Mouse (Mus musculus) liver, embryonic 18 days (tissue): Measurements from ENCODE around the gene Ralgapb. TPM values are rescaled to one million over a fixed set of nuclear protein-coding genes. Genes with fewer than 3 reads are reported as not detected.

Source experiments
- polyA plus RNA-seq: library from polyadenylated mRNA; depleted of rRNA; stranded (reverse); fragments of >200 nt; gene quantifications from 2 replicates; pipeline ENCODE4 v1.2.3, GENCODE M21; 2012; rRNA removed

Gene Ralgapb
- 3.6 TPM in 2 replicates for polyA plus RNA-seq

DNA sequence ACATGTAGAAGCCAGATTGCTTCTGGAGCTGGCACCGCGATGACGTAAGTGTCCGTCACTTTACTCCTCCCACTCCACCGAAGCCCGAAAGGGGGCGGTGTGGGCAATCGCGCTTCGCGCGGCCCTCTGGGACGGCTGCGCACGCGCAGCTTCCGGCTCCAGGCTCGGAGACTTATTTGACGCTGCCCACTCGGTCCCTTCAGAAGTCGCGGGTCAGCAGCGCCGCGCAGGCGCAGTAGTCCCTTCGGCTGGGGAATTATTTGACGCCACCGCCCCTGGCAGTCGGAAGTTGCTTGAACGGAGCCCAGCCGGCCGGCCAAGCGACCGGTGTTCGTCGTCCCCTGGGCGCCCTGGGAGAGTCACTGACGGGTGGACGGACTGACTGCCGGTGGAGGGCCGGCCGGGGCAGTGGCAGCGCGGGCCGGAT, at the start of gene Ralgapb:
TSS of gene Ralgapb (plus strand) at position 254 of the 427 bp plus-strand sequence.

DNA sequence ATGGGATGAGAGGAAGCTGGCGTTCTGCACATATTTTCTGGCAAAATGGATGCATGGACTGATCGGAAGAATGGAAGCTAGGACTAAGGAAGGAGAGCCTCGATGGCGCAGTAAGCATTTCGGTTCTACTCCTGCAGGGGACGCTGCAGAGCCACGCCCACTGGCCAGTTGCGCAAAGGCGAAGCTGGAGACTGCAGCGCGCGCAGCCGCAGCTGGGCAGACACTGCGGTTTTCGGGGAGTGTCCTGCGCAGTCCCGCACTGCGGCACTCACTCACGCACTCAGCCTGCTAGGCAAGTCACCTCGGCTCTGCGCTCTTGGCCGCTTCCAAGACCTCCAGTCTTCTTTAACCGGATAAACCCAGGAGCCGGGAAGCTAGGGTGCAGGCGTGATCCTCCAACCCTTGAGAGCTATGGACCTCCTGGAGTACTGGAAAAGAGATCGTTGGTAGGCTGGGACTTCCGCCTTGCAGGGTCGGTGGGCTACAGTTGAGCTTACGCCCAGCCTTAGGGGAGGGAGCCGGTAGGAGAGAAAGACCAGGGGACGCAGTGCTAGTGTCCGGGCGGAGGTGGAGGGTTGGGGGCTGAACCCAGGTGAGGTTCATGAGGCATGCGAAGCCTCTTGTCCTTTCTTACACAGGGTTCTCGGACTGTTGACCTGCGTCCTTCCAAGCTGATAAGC, 34.1 kb upstream of the Ralgapb start, which contains the start of gene Snhg11:
TSS of gene Snhg11 (plus strand) at position 196 of the 680 bp plus-strand sequence.

GRCm38 (mm10) chr2:158501836-158502812, 92.5 kb downstream of the Ralgapb start, which contains the start of gene Adig:
Adig (plus strand) TSS chr2:158502612.

GRCm38 (mm10) chr2:158512528-158512927, 102.9 kb downstream of the Ralgapb start, which contains the start of gene Arhgap40:
Arhgap40 (plus strand) TSS chr2:158512796.

Other genes starting within 250 kb of the Ralgapb start
- gene D630003M21Rik, start 180.6 kb upstream of the Ralgapb start, polyA plus RNA-seq = 0.86 and 1.0 TPM in 2 replicates
- 0.02 TPM in 1 of 2 replicates, not detected in the other for gene Bpi, start 151.8 kb upstream of the Ralgapb start, polyA plus RNA-seq
- 148 and 149 TPM in 2 replicates for gene Lbp, start 103.4 kb upstream of the Ralgapb start, polyA plus RNA-seq
- gene Snhg11, start 34.2 kb upstream of the Ralgapb start, polyA plus RNA-seq = 4.6 and 8.1 TPM in 2 replicates
- gene Adig, start 92.8 kb downstream of the Ralgapb start, polyA plus RNA-seq = not detected in 2 replicates
- gene Arhgap40, start 102.9 kb downstream of the Ralgapb start, polyA plus RNA-seq = 0.05 and 0.09 TPM in 2 replicates
- gene Slc32a1, start 200.9 kb downstream of the Ralgapb start, polyA plus RNA-seq = 0.04 and 0.08 TPM in 2 replicates
- gene Actr5, start 215.0 kb downstream of the Ralgapb start, polyA plus RNA-seq = 2.8 and 3.6 TPM in 2 replicates